Mouse (Mus musculus) intestine, embryonic 16.5 days (tissue): ENCODE data around the gene Fam171a1. TPM values are rescaled to one million over a fixed set of nuclear protein-coding genes. Genes with fewer than 3 reads are reported as not detected.
"Not testable (repeated sequence)": the region's sequence is repeated elsewhere in the genome, so short reads cannot be mapped to it uniquely, and the experiment has no call there.

Experiments
- ATAC-seq: fragments of 200-750 bp; cut with Nextera tagmentation; 2 replicates; pipeline ENCODE4 v1.8.0; 2017; ENCODE audit warnings: moderate TSS enrichment, moderate library complexity
- H3K27ac ChIP-seq: fragments of 300-500 bp; sonication (generic); 2 replicates; pipeline ENCODE4 v1.5.1; 2014; ENCODE audit warnings: mild to moderate bottlenecking, low read length
- H3K27me3 ChIP-seq: fragments of 300-500 bp; sonication (generic); replicated peaks from 2 replicates; pipeline ENCODE4 v1.6.1; 2014; ENCODE audit warnings: low read length, control low read depth, mixed read lengths; ENCODE audit not compliant: control insufficient read depth, insufficient read depth
- H3K36me3 ChIP-seq: fragments of 300-500 bp; sonication (generic); 2 replicates; pipeline ENCODE4 v1.6.1; 2014; ENCODE audit warnings: low read length, control low read depth; ENCODE audit not compliant: control insufficient read depth, insufficient read depth
- H3K4me1 ChIP-seq: fragments of 300-500 bp; sonication (generic); 2 replicates; pipeline ENCODE4 v1.6.1; 2014; ENCODE audit warnings: low read length, control low read depth, mixed read lengths; ENCODE audit not compliant: control insufficient read depth, insufficient read depth
- H3K4me2 ChIP-seq: fragments of 300-500 bp; sonication (generic); 2 replicates; pipeline ENCODE4 v1.6.1; 2014; ENCODE audit warnings: low read depth, low read length, control low read depth
- H3K4me3 ChIP-seq: fragments of 300-500 bp; sonication (generic); 2 replicates; pipeline ENCODE4 v1.5.1; 2014; ENCODE audit warnings: mild to moderate bottlenecking, low read length
- H3K9ac ChIP-seq: fragments of 300-500 bp; sonication (generic); 2 replicates; pipeline ENCODE4 v1.6.1; 2014; ENCODE audit warnings: low read depth, low read length
- H3K9me3 ChIP-seq: fragments of 300-500 bp; sonication (generic); 2 replicates; pipeline ENCODE4 v1.6.1; 2016; ENCODE audit warnings: low read length, control low read depth; ENCODE audit not compliant: control insufficient read depth
- WGBS: fragments of 180-500 bp; shearing (Covaris S2); extraction: QIAGEN DNeasy Blood & Tissue Kit; methylation state at CpG from one replicate; pipeline ENCODE4 v1.1.7; 2014; 5-methylcytosine and 5-hydroxymethylcytosine counted together
- polyA plus RNA-seq: library from polyadenylated mRNA; unstranded; fragments of >200 nt; fragmentation: Nextera tagmentation; extraction: Ambion mirVana; gene quantifications from 2 replicates; pipeline ENCODE4 v1.2.1, GENCODE M21; 2015

The Fam171a1 gene
- polyA plus RNA-seq, 1 experiment from 2014 or later, result 19.4 TPM

DNA sequence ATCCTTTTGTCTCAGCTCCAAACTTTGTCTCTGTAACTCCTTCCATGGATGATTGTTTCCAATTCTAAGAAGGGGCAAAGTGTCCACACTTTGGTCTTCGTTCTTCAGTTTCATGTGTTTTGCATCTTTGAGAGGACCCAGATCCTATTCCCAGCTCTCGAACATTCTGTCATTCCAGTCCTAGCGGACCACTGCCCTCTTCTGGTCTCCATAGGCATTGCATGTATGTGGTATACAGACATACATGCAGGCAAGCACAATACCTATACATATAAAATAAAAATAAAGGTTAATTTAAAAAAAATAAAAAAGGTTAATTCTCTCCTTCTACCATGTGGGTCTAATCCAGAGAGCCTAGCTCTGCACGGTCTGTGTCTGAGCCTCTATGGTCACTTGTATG, 62.0 kb downstream of the Fam171a1 start:
- H3K9ac ChIP-seq, H3K9me3 ChIP-seq, ATAC-seq, H3K4me3 ChIP-seq, H3K4me2 ChIP-seq, H3K4me1 ChIP-seq, H3K27ac ChIP-seq, H3K27me3 ChIP-seq, H3K36me3 ChIP-seq: not testable (repeated sequence)
- WGBS, result 94% methylated on average over 4 of the region's 4 CpGs

DNA sequence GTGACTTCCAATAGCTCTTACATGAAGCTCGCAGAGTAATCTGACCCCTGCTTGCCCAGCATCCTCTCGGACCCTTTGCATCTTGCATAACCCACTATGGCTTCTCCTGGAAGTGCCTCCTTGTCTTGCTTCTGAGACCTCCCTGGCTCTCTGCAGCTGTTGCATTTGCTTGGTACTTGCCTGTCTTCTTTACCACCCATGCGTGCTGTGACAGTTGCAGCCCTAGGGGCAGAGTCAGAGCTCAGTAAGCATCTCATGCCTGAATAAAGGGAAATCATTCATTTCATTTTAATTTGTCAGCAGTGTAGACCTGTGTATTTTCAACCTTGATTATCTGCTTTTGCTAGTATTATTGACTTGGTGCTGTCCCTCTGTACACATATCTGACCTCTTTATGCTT, 62.7 kb downstream of the Fam171a1 start:
- H3K4me1 ChIP-seq, result peaks cover 2% of the 10 kb centered on the region
- no peaks in the 10 kb centered on the region for H3K27me3 ChIP-seq
- H3K4me3 ChIP-seq, result no peak overlapping the region
- WGBS, result 89% methylated on average over 3 of the region's 3 CpGs
- H3K27ac ChIP-seq, result no peak overlapping the region
- H3K9me3 ChIP-seq, result no peaks in the 10 kb centered on the region
- H3K4me2 ChIP-seq, result no peak overlapping the region
- ATAC-seq, result no peak
- no peak overlapping the region for H3K9ac ChIP-seq
- no peaks in the 10 kb centered on the region for H3K36me3 ChIP-seq

- no peaks in the 10 kb centered on the region for H3K9me3 ChIP-seq
- H3K4me3 ChIP-seq, result no peak overlapping the region
- H3K36me3 ChIP-seq, result no peaks in the 10 kb centered on the region
- H3K4me1 ChIP-seq, result no peaks in the 10 kb centered on the region
- 54% methylated on average over 4 of the region's 4 CpGs for WGBS
- H3K27me3 ChIP-seq, result no peaks in the 10 kb centered on the region
- H3K4me2 ChIP-seq, result no peak overlapping the region
- no peak; the same call in 1 of the 2 replicates for ATAC-seq
- H3K27ac ChIP-seq, result no peak overlapping the region
- no peak overlapping the region for H3K9ac ChIP-seq
Measured at GRCm38 (mm10) chr2:3180550-3180949, 66.5 kb downstream of the Fam171a1 start.

GRCm38 (mm10) chr2:3183656-3184055, 69.6 kb downstream of the Fam171a1 start:
- Histone ChIP-seq H3K9ac (no peak overlapping the region), H3K36me3 (no peaks in the 10 kb centered on the region), H3K27ac (no peak overlapping the region), H3K4me1 (no peaks in the 10 kb centered on the region), H3K4me3 (no peak overlapping the region), H3K9me3 (no peaks in the 10 kb centered on the region), H3K4me2 (no peak overlapping the region), H3K27me3 (no peaks in the 10 kb centered on the region)
- ATAC-seq, result no peak
- 85% methylated on average over 5 of the region's 5 CpGs for WGBS

- Histone ChIP-seq H3K9ac (no peak overlapping the region), H3K4me3 (no peak overlapping the region), H3K27ac (no peak overlapping the region), H3K27me3 (no peaks in the 10 kb centered on the region), H3K36me3 (no peaks in the 10 kb centered on the region), H3K4me2 (no peak overlapping the region), H3K4me1 (no peaks in the 10 kb centered on the region), H3K9me3 (no peaks in the 10 kb centered on the region)
- ATAC-seq, result no peak
- 78% methylated on average over 5 of the region's 5 CpGs for WGBS
Measured at GRCm38 (mm10) chr2:3185335-3185734, 71.3 kb downstream of the Fam171a1 start.

DNA sequence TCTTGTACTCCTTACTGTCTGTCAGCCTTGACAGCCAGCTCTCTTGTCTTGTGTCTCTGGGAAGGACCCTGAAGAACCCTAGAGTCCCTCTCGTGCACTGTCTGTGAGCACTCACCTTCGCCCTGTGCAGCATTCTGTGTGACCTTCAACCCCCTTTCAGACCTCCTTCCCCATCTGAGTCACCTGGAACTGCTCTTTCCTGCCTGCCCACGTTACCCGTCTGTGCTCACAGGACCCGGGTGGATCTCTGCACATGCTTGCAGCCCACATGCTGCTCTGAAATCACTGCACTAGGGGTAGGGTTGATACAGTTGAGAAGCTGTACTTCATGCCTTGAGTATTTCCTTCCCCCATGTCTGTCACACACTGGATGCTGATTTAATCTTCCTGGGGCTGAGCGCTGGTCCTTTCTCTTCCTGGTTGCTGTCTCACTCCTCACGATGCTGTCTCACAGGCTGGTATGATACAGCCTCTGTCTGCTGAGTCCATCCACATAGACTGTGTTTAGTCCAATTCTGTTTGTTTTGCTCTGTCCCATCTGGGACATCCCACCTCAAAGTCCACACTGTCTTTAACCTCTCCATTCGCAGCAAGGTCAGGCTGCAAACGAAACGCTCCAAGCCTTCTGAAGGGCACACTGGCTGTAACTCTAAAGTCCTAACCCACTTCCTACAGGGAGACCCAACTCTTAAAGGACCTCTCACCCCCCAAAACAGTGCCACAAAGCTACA, 74.9 kb downstream of the Fam171a1 start:
- H3K27ac ChIP-seq, result no peak overlapping the region
- 76% methylated on average over 10 of the region's 10 CpGs for WGBS
- no peak overlapping the region for H3K4me3 ChIP-seq
- no peaks in the 10 kb centered on the region for H3K27me3 ChIP-seq
- no peaks in the 10 kb centered on the region for H3K36me3 ChIP-seq
- peak; percentile 57 for ATAC-seq
- H3K9me3 ChIP-seq, result no peaks in the 10 kb centered on the region
- H3K4me1 ChIP-seq, result no peaks in the 10 kb centered on the region
- H3K4me2 ChIP-seq, result no peak overlapping the region
- H3K9ac ChIP-seq, result no peak overlapping the region

DNA sequence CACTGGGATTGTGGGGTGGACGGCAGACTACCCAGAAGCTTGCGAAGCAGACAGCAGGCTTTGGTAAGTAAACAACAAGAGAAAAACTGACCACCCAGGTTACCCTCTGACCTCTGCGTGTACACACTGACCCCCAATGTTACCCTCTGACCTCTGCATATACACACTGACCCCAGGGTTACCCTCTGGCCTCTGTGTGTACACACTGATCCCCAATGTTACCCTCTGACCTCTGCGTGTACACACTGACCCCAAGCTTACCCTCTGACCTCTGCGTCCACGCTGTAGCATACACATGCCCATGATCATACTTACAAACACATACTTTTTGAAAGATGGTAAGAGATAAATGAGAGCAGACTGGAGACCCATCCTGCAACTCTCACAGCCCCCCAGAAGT, 77.1 kb downstream of the Fam171a1 start:
- no peaks in the 10 kb centered on the region for H3K36me3 ChIP-seq
- WGBS, result 71% methylated on average over 6 of the region's 6 CpGs
- no peak overlapping the region for H3K9ac ChIP-seq
- no peak overlapping the region for H3K4me3 ChIP-seq
- no peak overlapping the region for H3K27ac ChIP-seq
- no peaks in the 10 kb centered on the region for H3K9me3 ChIP-seq
- H3K4me1 ChIP-seq, result no peaks in the 10 kb centered on the region
- H3K4me2 ChIP-seq, result no peak overlapping the region
- no peak for ATAC-seq
- H3K27me3 ChIP-seq, result no peaks in the 10 kb centered on the region

DNA sequence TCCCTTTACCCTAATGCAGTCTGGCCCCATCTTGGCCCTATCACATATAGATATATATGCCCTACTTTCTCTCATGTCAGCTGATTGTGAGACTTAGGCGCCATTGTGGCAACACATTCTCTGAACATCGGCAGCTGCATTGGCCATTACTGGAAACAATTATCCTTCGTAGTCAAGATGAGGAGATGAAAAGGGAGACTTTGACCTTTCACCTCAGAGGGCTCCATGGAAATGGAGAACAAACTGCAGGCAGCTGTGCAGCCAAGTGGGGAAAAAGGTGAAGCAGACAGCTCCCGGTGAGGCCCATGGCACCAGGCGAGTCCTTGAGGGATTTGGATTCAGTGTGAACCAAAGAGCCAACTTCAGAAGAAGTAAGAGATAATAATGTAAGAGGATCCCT, 81.5 kb downstream of the Fam171a1 start:
- Histone ChIP-seq H3K27me3 (no peaks in the 10 kb centered on the region), H3K4me1 (no peaks in the 10 kb centered on the region), H3K9ac (no peak overlapping the region), H3K4me3 (no peak overlapping the region), H3K27ac (no peak overlapping the region), H3K36me3 (no peaks in the 10 kb centered on the region), H3K4me2 (no peak overlapping the region), H3K9me3 (no peaks in the 10 kb centered on the region)
- 77% methylated on average over 5 of the region's 5 CpGs for WGBS
- ATAC-seq, result no peak

- Histone ChIP-seq H3K27ac (no peak overlapping the region), H3K4me2 (no peak overlapping the region), H3K9me3 (no peaks in the 10 kb centered on the region), H3K27me3 (no peaks in the 10 kb centered on the region), H3K36me3 (no peaks in the 10 kb centered on the region), H3K4me1 (no peaks in the 10 kb centered on the region), H3K9ac (no peak overlapping the region), H3K4me3 (no peak overlapping the region)
- ATAC-seq, result no peak
- WGBS, result 87% methylated on average over 4 of the region's 4 CpGs
Measured at GRCm38 (mm10) chr2:3200422-3200821, 86.4 kb downstream of the Fam171a1 start.
